Mouse (Mus musculus): ENCODE data around the gene Cryba1.

DNA sequence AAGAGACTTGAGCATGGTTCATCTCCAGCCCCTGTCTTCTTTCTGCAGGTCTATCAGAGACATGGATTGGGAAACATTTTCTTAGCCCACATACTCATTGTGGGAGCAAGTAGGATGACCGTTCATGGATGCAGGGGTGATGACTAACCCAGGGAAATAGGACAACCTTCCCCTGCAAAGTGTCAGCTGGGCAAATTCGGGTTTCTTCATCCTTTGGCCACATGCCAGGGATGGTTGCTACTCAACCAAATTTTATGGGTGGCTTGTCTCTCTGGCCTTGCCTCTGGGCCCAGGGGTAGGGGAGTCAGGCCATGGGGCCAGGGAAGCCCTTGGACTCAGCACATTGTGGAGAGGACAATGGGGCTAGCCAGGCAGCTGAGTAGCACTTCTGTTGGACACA, 3.5 kb upstream of the Cryba1 start:
- no peak for TF ChIP-seq CTCF (IDR thresholded peaks at IDR 0.05; ENCODE audit: extremely low read depth, insufficient read depth, low read length)
- no peak for TF ChIP-seq POLR2A (IDR thresholded peaks at IDR 0.05; ENCODE audit: extremely low read depth, insufficient read depth, low read length)
